Mouse (Mus musculus): ENCODE results near the gene Itpkc.

GRCm38 (mm10) chr7:27198779-27199178, 29.7 kb downstream of the Itpkc start:
- TF ChIP-seq CTCF (IDR thresholded peaks at IDR 0.05; ENCODE audit: low read depth) (no peak), EP300 (IDR thresholded peaks at IDR 0.05; ENCODE audit: low read depth) (no peak)
